Mouse (Mus musculus): ENCODE results near the gene Olfr683. TPM values are rescaled to one million over a fixed set of nuclear protein-coding genes. Genes with fewer than 3 reads are reported as not detected.

The Olfr683 gene
- not detected for polyA plus RNA-seq (2014; fragmentation: Illumina TruSeq; extraction: RNeasy Lipid Tissue Mini Kit (QIAGEN cat#74804); ENCODE audit: low read depth, low replicate concordance)

DNA sequence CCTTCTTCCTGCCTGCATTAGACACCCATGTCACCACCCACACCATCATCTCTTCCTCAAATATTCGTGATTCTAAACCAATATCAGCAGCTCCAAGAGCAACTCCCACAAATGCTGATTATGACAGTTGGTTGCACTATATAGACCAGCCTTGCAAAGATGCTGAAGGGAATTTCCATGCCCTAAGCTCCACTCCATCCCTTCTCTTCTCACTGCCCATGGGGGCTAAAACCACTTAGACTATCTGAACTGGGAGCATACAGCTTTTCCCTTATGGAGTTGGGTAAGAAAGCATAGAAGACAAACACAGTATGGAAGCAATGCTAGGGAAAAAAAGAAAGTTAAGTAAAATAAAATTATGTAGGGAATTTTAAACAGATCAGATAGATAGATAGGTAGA lies at the start of gene Olfr683:
Gene Olfr683, minus strand, starts transcription at position 101 of the 400 bp plus-strand sequence.

DNA sequence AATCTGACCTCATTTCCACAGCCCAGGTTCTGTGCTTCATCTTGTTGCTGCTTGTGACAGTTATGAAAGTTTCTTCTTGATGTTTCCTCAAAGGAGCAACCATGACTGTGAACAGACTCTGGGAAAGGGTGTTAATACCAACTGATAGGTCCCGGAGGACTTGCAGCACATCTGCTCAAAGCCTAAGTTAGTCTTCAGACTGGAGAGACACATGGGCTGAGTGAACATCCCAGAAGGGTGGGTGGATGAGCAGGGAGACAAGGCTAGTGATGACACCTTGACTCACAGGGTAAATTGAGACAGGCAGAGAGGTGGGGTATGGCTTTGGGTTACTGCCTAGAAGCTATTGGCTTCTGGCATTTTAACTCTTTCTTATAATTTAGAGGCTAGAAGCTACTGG lies 39.1 kb upstream of the Olfr683 start, which contains the start of gene Olfr685:
Gene Olfr685, minus strand, starts transcription at position 101 of the 400 bp plus-strand sequence.

DNA sequence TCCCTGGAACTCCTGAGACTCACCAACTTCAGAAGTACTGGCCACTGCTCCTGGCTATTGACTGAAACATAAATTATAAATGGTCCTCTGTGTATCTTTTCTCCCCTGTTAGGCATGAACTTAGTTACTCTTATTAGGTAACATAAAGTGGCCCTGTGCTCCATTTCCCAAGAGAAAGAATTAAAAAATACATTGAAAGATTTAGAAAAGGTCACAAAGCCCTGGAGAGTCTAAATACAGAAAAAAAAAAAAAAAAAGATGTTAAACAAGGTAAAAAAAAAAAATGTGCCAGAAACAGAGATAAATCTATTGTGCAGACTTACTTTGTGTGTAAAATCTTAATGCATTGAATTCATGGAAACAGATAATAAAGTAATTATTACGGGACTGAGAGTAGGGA lies 16.7 kb upstream of the Olfr683 start, which contains the start of gene Olfr684:
Gene Olfr684, minus strand, starts transcription at position 101 of the 400 bp plus-strand sequence.

DNA sequence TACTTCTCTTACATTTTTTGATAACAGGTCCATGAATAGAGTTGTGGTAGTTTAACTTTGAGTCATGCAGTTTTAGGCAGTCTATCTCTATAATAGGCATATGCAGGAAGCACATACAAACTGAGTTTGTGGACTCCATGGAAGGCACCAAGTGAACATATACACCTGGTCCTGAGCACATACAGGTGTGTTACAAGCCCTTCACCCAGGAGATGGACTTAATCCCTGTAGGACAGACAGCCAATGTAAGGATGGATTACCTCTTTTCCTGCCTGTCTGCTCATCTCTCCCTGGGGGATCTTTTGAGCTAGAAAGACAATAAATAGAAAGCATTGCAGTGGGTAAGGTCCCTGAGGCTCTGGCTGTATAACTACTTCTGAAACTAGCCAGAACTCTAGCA lies 30.3 kb downstream of the Olfr683 start, which contains the start of gene Olfr681:
Gene Olfr681, plus strand, starts transcription at position 301 of the 400 bp plus-strand sequence.

DNA sequence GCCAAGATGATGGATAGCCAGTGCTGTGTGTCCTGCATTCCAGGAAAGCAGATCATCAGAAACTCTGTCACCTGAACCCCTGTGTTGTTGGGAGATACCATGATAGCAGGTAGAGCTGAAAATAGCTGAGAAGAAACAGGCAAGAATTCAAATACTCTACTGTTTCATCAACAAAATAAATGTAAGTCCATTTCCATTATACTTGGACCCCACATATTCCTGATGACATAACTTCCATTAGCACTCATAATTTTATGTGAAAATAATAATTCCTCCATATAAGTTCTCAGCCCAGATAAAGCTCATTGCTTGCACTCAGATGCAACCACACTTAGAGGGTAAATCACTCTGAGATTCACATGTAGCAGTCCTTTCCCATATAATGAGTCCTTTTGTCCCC lies 54.1 kb downstream of the Olfr683 start, which contains the start of gene Olfr680-ps1:
Gene Olfr680-ps1, minus strand, starts transcription at position 101 of the 400 bp plus-strand sequence.

Other genes starting within 250 kb of the Olfr683 start
- gene Olfr667, start 225.5 kb downstream of the Olfr683 start, polyA plus RNA-seq (2014; fragmentation: Illumina TruSeq; extraction: RNeasy Lipid Tissue Mini Kit (QIAGEN cat#74804); ENCODE audit: low read depth, low replicate concordance): not detected
- not detected for gene Olfr668, start 219.0 kb downstream of the Olfr683 start, polyA plus RNA-seq (2014; fragmentation: Illumina TruSeq; extraction: RNeasy Lipid Tissue Mini Kit (QIAGEN cat#74804); ENCODE audit: low read depth, low replicate concordance)
- not detected for gene Olfr669, start 212.8 kb downstream of the Olfr683 start, polyA plus RNA-seq (2014; fragmentation: Illumina TruSeq; extraction: RNeasy Lipid Tissue Mini Kit (QIAGEN cat#74804); ENCODE audit: low read depth, low replicate concordance)
- gene Olfr670, start 184.4 kb downstream of the Olfr683 start, polyA plus RNA-seq (2014; fragmentation: Illumina TruSeq; extraction: RNeasy Lipid Tissue Mini Kit (QIAGEN cat#74804); ENCODE audit: low read depth, low replicate concordance): not detected
- not detected for gene Olfr671, start 167.9 kb downstream of the Olfr683 start, polyA plus RNA-seq (2014; fragmentation: Illumina TruSeq; extraction: RNeasy Lipid Tissue Mini Kit (QIAGEN cat#74804); ENCODE audit: low read depth, low replicate concordance)
- not detected for gene Olfr672, start 145.0 kb downstream of the Olfr683 start, polyA plus RNA-seq (2014; fragmentation: Illumina TruSeq; extraction: RNeasy Lipid Tissue Mini Kit (QIAGEN cat#74804); ENCODE audit: low read depth, low replicate concordance)
- not detected for gene Olfr675, start 118.6 kb downstream of the Olfr683 start, polyA plus RNA-seq (2014; fragmentation: Illumina TruSeq; extraction: RNeasy Lipid Tissue Mini Kit (QIAGEN cat#74804); ENCODE audit: low read depth, low replicate concordance)
- not detected for gene Olfr676, start 114.3 kb downstream of the Olfr683 start, polyA plus RNA-seq (2014; fragmentation: Illumina TruSeq; extraction: RNeasy Lipid Tissue Mini Kit (QIAGEN cat#74804); ENCODE audit: low read depth, low replicate concordance)
- gene Olfr677, start 95.6 kb downstream of the Olfr683 start, polyA plus RNA-seq (2014; fragmentation: Illumina TruSeq; extraction: RNeasy Lipid Tissue Mini Kit (QIAGEN cat#74804); ENCODE audit: low read depth, low replicate concordance): not detected
- gene Olfr678, start 82.5 kb downstream of the Olfr683 start, polyA plus RNA-seq (2014; fragmentation: Illumina TruSeq; extraction: RNeasy Lipid Tissue Mini Kit (QIAGEN cat#74804); ENCODE audit: low read depth, low replicate concordance): not detected
- gene Olfr679, start 65.8 kb downstream of the Olfr683 start, polyA plus RNA-seq (2014; fragmentation: Illumina TruSeq; extraction: RNeasy Lipid Tissue Mini Kit (QIAGEN cat#74804); ENCODE audit: low read depth, low replicate concordance): not detected
- not detected for gene Olfr680-ps1, start 54.2 kb downstream of the Olfr683 start, polyA plus RNA-seq (2014; fragmentation: Illumina TruSeq; extraction: RNeasy Lipid Tissue Mini Kit (QIAGEN cat#74804); ENCODE audit: low read depth, low replicate concordance)
- gene Olfr681, start 30.2 kb downstream of the Olfr683 start, polyA plus RNA-seq (2014; fragmentation: Illumina TruSeq; extraction: RNeasy Lipid Tissue Mini Kit (QIAGEN cat#74804); ENCODE audit: low read depth, low replicate concordance): not detected
- not detected for gene Olfr684, start 16.6 kb upstream of the Olfr683 start, polyA plus RNA-seq (2014; fragmentation: Illumina TruSeq; extraction: RNeasy Lipid Tissue Mini Kit (QIAGEN cat#74804); ENCODE audit: low read depth, low replicate concordance)
- gene Olfr685, start 39.0 kb upstream of the Olfr683 start, polyA plus RNA-seq (2014; fragmentation: Illumina TruSeq; extraction: RNeasy Lipid Tissue Mini Kit (QIAGEN cat#74804); ENCODE audit: low read depth, low replicate concordance): not detected
- not detected for gene Olfr686, start 60.5 kb upstream of the Olfr683 start, polyA plus RNA-seq (2014; fragmentation: Illumina TruSeq; extraction: RNeasy Lipid Tissue Mini Kit (QIAGEN cat#74804); ENCODE audit: low read depth, low replicate concordance)
- gene Olfr688, start 141.1 kb upstream of the Olfr683 start, polyA plus RNA-seq (2014; fragmentation: Illumina TruSeq; extraction: RNeasy Lipid Tissue Mini Kit (QIAGEN cat#74804); ENCODE audit: low read depth, low replicate concordance): not detected
- gene Olfr689, start 164.2 kb upstream of the Olfr683 start, polyA plus RNA-seq (2014; fragmentation: Illumina TruSeq; extraction: RNeasy Lipid Tissue Mini Kit (QIAGEN cat#74804); ENCODE audit: low read depth, low replicate concordance): not detected
- 0.25 TPM for gene Olfr690, start 187.1 kb upstream of the Olfr683 start, polyA plus RNA-seq (2014; fragmentation: Illumina TruSeq; extraction: RNeasy Lipid Tissue Mini Kit (QIAGEN cat#74804); ENCODE audit: low read depth, low replicate concordance)
- gene Olfr691, start 195.3 kb upstream of the Olfr683 start, polyA plus RNA-seq (2014; fragmentation: Illumina TruSeq; extraction: RNeasy Lipid Tissue Mini Kit (QIAGEN cat#74804); ENCODE audit: low read depth, low replicate concordance): 0.31 TPM
- gene Olfr692, start 221.2 kb upstream of the Olfr683 start, polyA plus RNA-seq (2014; fragmentation: Illumina TruSeq; extraction: RNeasy Lipid Tissue Mini Kit (QIAGEN cat#74804); ENCODE audit: low read depth, low replicate concordance): not detected
- gene Gm5901, start 228.0 kb upstream of the Olfr683 start, polyA plus RNA-seq (2014; fragmentation: Illumina TruSeq; extraction: RNeasy Lipid Tissue Mini Kit (QIAGEN cat#74804); ENCODE audit: low read depth, low replicate concordance): 3.9 TPM